Mouse (Mus musculus): ENCODE results near the gene Polr2g.
A peak's percentile ranks its signal among the peaks of the same experiment; 100 is the strongest.

Polr2g gene

GRCm38 (mm10) chr19:8757471-8757998 is 40.8 kb downstream of the Polr2g start:
- DNase-seq (ENCODE audit: low spot score) = no peak

GRCm38 (mm10) chr19:8756635-8757387 is 41.6 kb downstream of the Polr2g start, which contains the start of gene Nxf1:
TSS of gene Nxf1 (plus strand) at chr19:8757073.
- peak; percentile 92 for DNase-seq (ENCODE audit: low spot score)

- DNase-seq (ENCODE audit: low spot score) = no peak
Measured at GRCm38 (mm10) chr19:8755652-8756051, 42.7 kb downstream of the Polr2g start.

GRCm38 (mm10) chr19:8747368-8747767 is 51.0 kb downstream of the Polr2g start:
- no peak for DNase-seq (ENCODE audit: low spot score)

GRCm38 (mm10) chr19:8745382-8745781 is 53.0 kb downstream of the Polr2g start:
- no peak for DNase-seq (ENCODE audit: low spot score)
